Mouse (Mus musculus): ENCODE results near the gene Zfp26. TPM values are rescaled to one million over a fixed set of nuclear protein-coding genes. Genes with fewer than 3 reads are reported as not detected.
A peak's percentile ranks its signal among the peaks of the same experiment; 100 is the strongest.

Zfp26 gene
- total RNA-seq (2012; rRNA removed) (13.3 and 16.5 TPM in 2 replicates), total RNA-seq (2014; rRNA removed) (17.3 and 22.0 TPM in 2 replicates), polyA plus RNA-seq (2012; ENCODE audit: insufficient read length, low read depth) (9.4 and 11.7 TPM in 2 replicates)

DNA sequence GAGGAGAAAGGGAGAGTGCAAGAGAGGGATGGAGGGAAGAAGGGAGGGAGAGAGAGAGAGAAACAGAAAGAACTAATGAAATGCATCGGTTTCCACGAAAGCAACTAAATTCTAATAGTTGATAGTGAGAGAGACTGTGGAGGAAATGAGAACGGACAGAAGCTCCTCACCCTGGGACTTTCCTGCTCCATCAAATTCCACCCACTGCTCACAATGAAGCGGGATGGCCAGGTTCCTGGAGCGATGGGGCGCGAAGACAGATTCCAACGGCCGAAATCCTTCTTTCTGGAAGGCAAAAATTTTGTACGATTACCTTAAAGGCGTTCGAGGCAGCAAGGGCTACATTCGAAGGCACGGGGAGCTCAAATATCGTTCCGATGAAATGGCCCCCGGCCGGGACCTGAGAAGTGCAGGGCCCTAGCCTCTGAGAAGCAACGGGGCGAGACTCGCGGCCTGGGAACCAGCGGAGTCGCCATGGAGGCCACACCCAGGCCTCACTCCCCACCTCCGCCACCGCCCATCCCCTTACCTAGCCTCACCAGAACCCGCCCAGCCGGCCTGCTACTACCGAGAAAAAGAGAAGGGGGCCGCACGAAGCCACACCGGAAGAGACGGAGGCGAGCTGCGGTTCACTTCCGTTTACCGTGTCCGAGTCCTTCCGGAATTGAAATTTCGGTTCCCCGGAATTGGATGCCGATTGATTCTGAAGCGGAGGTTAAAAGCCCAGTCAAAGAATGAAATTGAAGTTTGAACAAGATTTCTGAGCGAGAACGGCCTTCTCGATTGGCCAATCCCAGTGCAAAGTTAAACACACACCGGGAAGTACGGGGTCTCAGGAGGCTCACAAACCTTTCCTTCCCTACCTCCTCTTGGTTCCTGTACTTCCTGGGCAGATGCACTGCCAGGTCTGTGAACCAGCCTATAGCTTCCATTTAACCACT, at the start of gene Zfp26:
Gene Zfp26, minus strand, starts transcription at position 786 of the 941 bp plus-strand sequence.
- Histone ChIP-seq H3K9ac (ENCODE audit: insufficient read depth, low read depth) (peak within 1 kb of the TSS; percentile 94), H3K4me2 (ENCODE audit: insufficient read depth, low read depth, poor library complexity, severe bottlenecking) (peak within 1 kb of the TSS; percentile 88), H3K4me3 (replicated peaks in 1 of 3; ENCODE audit: low read depth in 2 of 3, low read length in 2 of 3, poor library complexity in 1 of 3) (peak within 1 kb of the TSS; percentile 65 to 94 (median 85)), H3K9me3 (replicated peaks; ENCODE audit: low read length) (no peaks in the 10 kb centered on the region), H3K36me3 (replicated peaks in 1 of 2; ENCODE audit: control insufficient read depth in 1 of 2, insufficient read depth in 1 of 2, low read length in 1 of 2) (peaks cover 14 to 32% of the 10 kb centered on the region in 2 experiments), H3K79me2 (replicated peaks; ENCODE audit: control insufficient read depth, extremely low read depth, insufficient read depth, poor library complexity, severe bottlenecking) (peaks cover 25% of the 10 kb centered on the region), H3K4me1 (ENCODE audit: control insufficient read depth in 1 of 2, insufficient read depth in 2 of 2) (peaks cover 2 to 36% of the 10 kb centered on the region in 2 experiments; a peak in 3 of 4 replicates), H3K27me3 (replicated peaks) (no peaks in the 10 kb centered on the region), H3K27ac (ENCODE audit: insufficient read depth, low read depth) (peak within 1 kb of the TSS; percentile 41)
- DNase-seq (ENCODE audit: extremely low read depth) = peak; percentile 92
- dilution Hi-C loops (cut with MboI; ENCODE audit: extremely low pct_ligation_motif_present, extremely low pct_unique_long_range_greater_than_20kb, low sequenced_read_pairs) = no loop called here
- in situ Hi-C loops (cut with MboI; ENCODE audit: low pct_ligation_motif_present, low pct_unique_long_range_greater_than_20kb, low sequenced_read_pairs) = no loop called here
- TF ChIP-seq CHD1 (IDR thresholded peaks at IDR 0.05; ENCODE audit: low read depth, low read length) = peak; percentile 94
- TF ChIP-seq MYC (IDR thresholded peaks at IDR 0.05; ENCODE audit: low read depth, low read length) = 0 out of 2 replicates have a peak, but pooled peaks have one; percentile 38
- TF ChIP-seq POLR2A (IDR thresholded peaks at IDR 0.05; ENCODE audit: low read depth, low read length) = peak; percentile 77
- TF ChIP-seq PAX5 (IDR thresholded peaks at IDR 0.05; ENCODE audit: low read length) = no peak
- peak; percentile 83; the same call in 1 of the 2 replicates for TF ChIP-seq TBP (conservative IDR thresholded peaks at IDR 0.05; ENCODE audit: low read depth, low read length)
- peak; percentile 93 for TF ChIP-seq ELF1 (IDR thresholded peaks at IDR 0.05; ENCODE audit: low read depth, low read length)
- TF ChIP-seq CHD2 (IDR thresholded peaks at IDR 0.05; ENCODE audit: low read length) = peak; percentile 69
- peak; percentile 72 for TF ChIP-seq ZMIZ1 (IDR thresholded peaks at IDR 0.05; ENCODE audit: low read depth, low read length)
- TF ChIP-seq USF1 (IDR thresholded peaks at IDR 0.05; ENCODE audit: low read depth, low read length) = no peak
- TF ChIP-seq NELFE (IDR thresholded peaks at IDR 0.05; ENCODE audit: low read depth, low read length) = peak; percentile 79
- no peak for TF ChIP-seq JUND (conservative IDR thresholded peaks at IDR 0.05; ENCODE audit: low read depth, low read length)
- 0 out of 2 replicates have a peak, but pooled peaks have one; percentile 7 for TF ChIP-seq GABPA (IDR thresholded peaks at IDR 0.05; ENCODE audit: insufficient replicate concordance, low read depth, low read length)
- no peak for TF ChIP-seq RAD21 (IDR thresholded peaks at IDR 0.05; ENCODE audit: low read depth, low read length)
- no peak for TF ChIP-seq CTCF (conservative IDR thresholded peaks at IDR 0.05 in 1 of 2, IDR thresholded peaks at IDR 0.05 in 1 of 2; ENCODE audit: low read depth in 2 of 2, low read length in 2 of 2)
- TF ChIP-seq NRF1 (IDR thresholded peaks at IDR 0.05; ENCODE audit: low read depth, low read length) = no peak
- TF ChIP-seq KAT2A (IDR thresholded peaks at IDR 0.05; ENCODE audit: insufficient replicate concordance, low read length) = peak; percentile 86; the same call in 1 of the 2 replicates
- peak; percentile 89 for TF ChIP-seq HCFC1 (IDR thresholded peaks at IDR 0.05; ENCODE audit: low read depth, low read length)
- peak; percentile 81 for TF ChIP-seq UBTF (IDR thresholded peaks at IDR 0.05; ENCODE audit: low read depth, low read length)
- TF ChIP-seq USF2 (conservative IDR thresholded peaks at IDR 0.05; ENCODE audit: low read depth, low read length) = no peak
- peak; percentile 83 for TF ChIP-seq TCF12 (IDR thresholded peaks at IDR 0.05; ENCODE audit: low read depth, low read length)
- TF ChIP-seq MEF2A (IDR thresholded peaks at IDR 0.05; ENCODE audit: borderline replicate concordance, low read depth, low read length) = peak; percentile 64
- no peak for TF ChIP-seq EP300 (IDR thresholded peaks at IDR 0.05; ENCODE audit: low read length)
- TF ChIP-seq ZKSCAN1 (IDR thresholded peaks at IDR 0.05; ENCODE audit: borderline replicate concordance, low read depth, low read length) = no peak
- TF ChIP-seq POLR2AphosphoS2 (IDR thresholded peaks at IDR 0.05; ENCODE audit: low read depth, low read length) = no peak; the same call in 1 of the 2 replicates
- peak; percentile 83 for TF ChIP-seq SIN3A (IDR thresholded peaks at IDR 0.05; ENCODE audit: low read length)
- TF ChIP-seq MAZ (IDR thresholded peaks at IDR 0.05; ENCODE audit: low read depth, low read length) = peak; percentile 57; the same call in 1 of the 2 replicates
- TF ChIP-seq IRF4 (IDR thresholded peaks at IDR 0.05; ENCODE audit: low read depth, low read length) = peak; percentile 64
- TF ChIP-seq JUN (IDR thresholded peaks at IDR 0.05; ENCODE audit: insufficient read depth, low read depth, low read length) = no peak
- peak; percentile 54 for TF ChIP-seq MAX (IDR thresholded peaks at IDR 0.05; ENCODE audit: low read length)
- 0 out of 2 replicates have a peak, but pooled peaks have one; percentile 17 for TF ChIP-seq BHLHE40 (IDR thresholded peaks at IDR 0.05; ENCODE audit: low read depth, low read length)
- TF ChIP-seq E2F4 (IDR thresholded peaks at IDR 0.05; ENCODE audit: insufficient replicate concordance, low read depth, low read length) = peak; percentile 58; the same call in 1 of the 2 replicates
